Mouse (Mus musculus): ENCODE measurements around the gene Gins1. TPM values are rescaled to one million over a fixed set of nuclear protein-coding genes. Genes with fewer than 3 reads are reported as not detected.
"Not testable (repeated sequence)": the region's sequence is repeated elsewhere in the genome, so short reads cannot be mapped to it uniquely, and the experiment has no call there.

Gins1 gene
- polyA plus RNA-seq, 1 experiment from 2014 or later, result 25.4 TPM

DNA sequence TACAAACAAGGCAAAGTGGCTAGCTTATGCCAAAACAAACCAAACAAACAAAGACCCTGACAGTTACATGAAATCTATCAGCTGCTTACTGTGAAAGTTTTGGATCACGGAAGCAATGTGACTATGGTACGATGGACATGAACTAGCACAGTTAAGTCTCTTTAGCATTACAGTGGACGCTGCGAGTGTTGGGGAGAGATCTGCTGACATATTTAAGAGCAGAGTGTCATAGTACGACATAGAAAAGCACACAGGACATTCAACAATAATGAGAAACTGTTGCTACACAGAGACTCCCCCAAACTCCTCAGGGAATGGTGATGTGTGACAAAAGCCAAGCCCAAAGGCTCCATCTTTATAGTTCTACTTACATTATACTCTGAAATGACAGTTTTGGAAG, 38.8 kb downstream of the Gins1 start:
- no peaks in the 10 kb centered on the region for H3K36me3 ChIP-seq (ENCODE audit: control insufficient read depth, insufficient read depth, low read length)
- H3K4me3 ChIP-seq (replicated peaks; ENCODE audit: low read length), result no peak overlapping the region
- H3K4me2 ChIP-seq (ENCODE audit: low read depth, low read length), result no peak overlapping the region
- no peak for ATAC-seq (ENCODE audit: insufficient read depth, low FRiP score)
- no peaks in the 10 kb centered on the region for H3K27me3 ChIP-seq (ENCODE audit: control insufficient read depth, insufficient read depth, low read length)
- H3K9me3 ChIP-seq (replicated peaks; ENCODE audit: control insufficient read depth, low read length), result no peaks in the 10 kb centered on the region
- H3K27ac ChIP-seq (ENCODE audit: low read length), result no peak overlapping the region
- no peak overlapping the region for H3K9ac ChIP-seq (ENCODE audit: low read length)
- 92% methylated on average over 5 of the region's 5 CpGs for WGBS
- no peaks in the 10 kb centered on the region for H3K4me1 ChIP-seq (ENCODE audit: control insufficient read depth, insufficient read depth, low read length)

DNA sequence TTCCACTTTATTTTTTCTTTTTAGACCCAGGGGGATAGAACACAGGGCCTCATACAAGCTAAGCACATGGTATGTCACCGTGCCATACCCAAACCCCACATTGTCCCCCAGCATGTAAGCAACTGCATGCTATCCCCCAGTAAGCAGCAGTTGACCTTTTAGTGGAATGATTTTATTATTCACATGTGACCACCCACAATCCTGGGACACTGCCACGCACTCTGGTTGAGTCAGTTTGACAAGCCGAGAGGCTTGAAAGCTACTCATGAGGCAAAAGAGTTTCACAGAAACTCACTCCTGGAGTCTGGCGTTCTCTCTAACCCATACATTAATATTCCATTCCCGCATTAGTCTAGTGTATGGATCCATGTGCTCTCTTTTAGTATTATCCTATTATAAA, 42.1 kb downstream of the Gins1 start:
- not testable (repeated sequence) for H3K4me2 ChIP-seq (ENCODE audit: low read depth, low read length); H3K36me3 ChIP-seq (ENCODE audit: control insufficient read depth, insufficient read depth, low read length); H3K9me3 ChIP-seq (replicated peaks; ENCODE audit: control insufficient read depth, low read length); ATAC-seq (ENCODE audit: insufficient read depth, low FRiP score); H3K9ac ChIP-seq (ENCODE audit: low read length); H3K27me3 ChIP-seq (ENCODE audit: control insufficient read depth, insufficient read depth, low read length); H3K27ac ChIP-seq (ENCODE audit: low read length); H3K4me1 ChIP-seq (ENCODE audit: control insufficient read depth, insufficient read depth, low read length); H3K4me3 ChIP-seq (replicated peaks; ENCODE audit: low read length)
- WGBS, result 94% methylated on average over 5 of the region's 5 CpGs

DNA sequence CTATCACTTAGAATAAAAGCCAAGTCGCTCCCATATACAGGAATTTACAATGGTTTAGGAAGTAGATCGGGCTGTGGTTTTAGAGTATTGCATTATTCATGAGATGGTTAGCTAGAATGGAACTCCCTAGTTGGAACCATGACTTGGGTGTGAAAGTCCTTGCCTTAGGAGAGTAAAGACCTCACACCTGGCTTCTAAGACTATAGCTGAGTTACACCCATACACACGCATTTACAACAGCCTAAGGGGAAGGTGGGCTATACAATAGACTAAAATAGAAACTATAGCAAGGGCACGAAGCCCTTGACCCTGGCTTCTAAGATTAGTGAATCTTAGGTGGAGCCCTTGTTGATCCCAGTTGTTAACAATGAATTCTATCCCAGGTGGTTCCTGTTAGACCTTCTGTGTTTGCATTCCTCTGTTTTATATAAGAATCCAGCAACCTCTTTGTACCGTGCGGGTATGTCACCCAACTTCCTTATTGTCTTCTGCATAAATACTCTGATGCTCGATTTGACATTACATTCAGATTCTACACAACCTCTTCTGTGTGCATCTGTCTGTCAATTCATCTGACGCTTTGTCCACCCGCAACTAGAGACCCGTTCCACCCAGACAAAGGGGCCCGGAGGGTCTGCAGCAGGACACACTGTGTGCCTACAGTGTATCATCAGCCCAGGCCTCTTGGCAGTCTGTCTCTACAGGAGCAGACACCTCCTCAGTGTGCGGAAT, 42.8 kb downstream of the Gins1 start:
- ATAC-seq (ENCODE audit: insufficient read depth, low FRiP score); H3K27ac ChIP-seq (ENCODE audit: low read length); H3K4me2 ChIP-seq (ENCODE audit: low read depth, low read length); H3K4me3 ChIP-seq (replicated peaks; ENCODE audit: low read length); H3K9me3 ChIP-seq (replicated peaks; ENCODE audit: control insufficient read depth, low read length); H3K27me3 ChIP-seq (ENCODE audit: control insufficient read depth, insufficient read depth, low read length); H3K4me1 ChIP-seq (ENCODE audit: control insufficient read depth, insufficient read depth, low read length); H3K9ac ChIP-seq (ENCODE audit: low read length); H3K36me3 ChIP-seq (ENCODE audit: control insufficient read depth, insufficient read depth, low read length): not testable (repeated sequence)
- 87% methylated on average over 12 of the region's 12 CpGs for WGBS

DNA sequence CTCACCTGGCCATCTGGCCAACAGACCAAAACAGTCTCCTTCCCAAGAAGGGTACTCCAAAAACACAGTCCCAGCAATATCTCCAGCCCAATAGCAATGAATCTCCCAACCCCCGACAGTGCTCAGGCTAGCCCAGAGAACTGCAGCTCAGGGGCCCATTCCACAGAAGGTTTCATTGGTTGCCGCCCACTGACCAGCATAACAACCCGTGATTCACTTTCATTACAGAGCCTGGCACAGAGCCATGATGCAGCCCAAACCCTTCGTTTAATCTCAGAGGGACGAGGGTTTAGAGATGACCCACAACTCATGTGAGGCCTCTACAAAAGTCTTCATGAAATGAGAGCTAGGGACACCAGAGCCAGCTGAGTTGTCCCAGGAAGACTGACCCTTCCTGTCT, 43.6 kb downstream of the Gins1 start:
- Histone ChIP-seq H3K9me3 (replicated peaks; ENCODE audit: control insufficient read depth, low read length) (no peaks in the 10 kb centered on the region), H3K27me3 (ENCODE audit: control insufficient read depth, insufficient read depth, low read length) (no peaks in the 10 kb centered on the region), H3K36me3 (ENCODE audit: control insufficient read depth, insufficient read depth, low read length) (no peaks in the 10 kb centered on the region), H3K4me3 (replicated peaks; ENCODE audit: low read length) (no peak overlapping the region), H3K9ac (ENCODE audit: low read length) (no peak overlapping the region), H3K27ac (ENCODE audit: low read length) (no peak overlapping the region), H3K4me1 (ENCODE audit: control insufficient read depth, insufficient read depth, low read length) (no peaks in the 10 kb centered on the region), H3K4me2 (ENCODE audit: low read depth, low read length) (no peak overlapping the region)
- WGBS, result 73% methylated on average over 5 of the region's 5 CpGs
- no peak for ATAC-seq (ENCODE audit: insufficient read depth, low FRiP score)

DNA sequence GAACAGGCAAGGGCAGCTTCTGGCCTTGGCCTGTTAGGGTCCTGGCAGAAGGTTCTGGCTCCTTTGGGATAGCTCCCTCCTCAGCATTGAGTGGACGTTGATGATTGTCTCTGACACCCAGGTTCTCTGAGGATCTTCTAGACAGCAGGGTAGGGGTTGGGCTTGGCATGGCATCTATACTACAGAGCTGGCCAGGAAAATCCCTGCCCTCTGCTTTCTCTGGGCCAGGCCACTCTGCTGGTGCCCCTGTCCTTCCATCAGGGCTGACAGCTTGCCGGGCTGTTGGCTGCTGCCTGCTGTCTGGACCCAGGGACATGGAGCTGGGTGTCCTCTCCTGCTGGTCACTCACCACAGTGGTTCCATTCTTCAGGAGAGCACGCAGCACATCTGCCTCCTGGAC, 44.5 kb downstream of the Gins1 start:
- Histone ChIP-seq H3K27me3 (ENCODE audit: control insufficient read depth, insufficient read depth, low read length) (no peaks in the 10 kb centered on the region), H3K9me3 (replicated peaks; ENCODE audit: control insufficient read depth, low read length) (no peaks in the 10 kb centered on the region), H3K4me1 (ENCODE audit: control insufficient read depth, insufficient read depth, low read length) (no peaks in the 10 kb centered on the region), H3K36me3 (ENCODE audit: control insufficient read depth, insufficient read depth, low read length) (no peaks in the 10 kb centered on the region), H3K4me2 (ENCODE audit: low read depth, low read length) (no peak overlapping the region), H3K4me3 (replicated peaks; ENCODE audit: low read length) (no peak overlapping the region), H3K9ac (ENCODE audit: low read length) (no peak overlapping the region), H3K27ac (ENCODE audit: low read length) (no peak overlapping the region)
- no peak for ATAC-seq (ENCODE audit: insufficient read depth, low FRiP score)
- 93% methylated on average over 3 of the region's 3 CpGs for WGBS

DNA sequence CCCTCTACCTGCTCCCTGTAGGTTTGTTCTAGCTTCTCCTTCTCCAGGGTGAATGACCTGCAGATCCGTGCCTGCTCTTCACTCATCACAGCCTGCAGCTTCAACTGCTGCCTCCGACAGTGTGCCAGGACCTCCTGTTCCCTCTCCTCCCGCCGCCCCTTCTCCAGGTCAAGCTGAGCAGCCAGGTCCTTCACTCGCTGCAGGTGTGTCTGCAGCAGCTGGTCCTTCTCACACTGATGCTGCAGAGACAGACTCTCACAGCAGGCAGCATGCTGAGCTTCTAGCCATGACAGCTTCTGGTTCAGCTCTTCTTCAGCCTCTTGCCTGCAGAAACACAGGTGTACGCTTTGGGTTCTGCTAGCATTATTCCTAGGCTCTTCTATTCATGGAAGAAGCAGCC, 44.9 kb downstream of the Gins1 start:
- no peak for ATAC-seq (ENCODE audit: insufficient read depth, low FRiP score)
- no peak overlapping the region for H3K9ac ChIP-seq (ENCODE audit: low read length)
- no peaks in the 10 kb centered on the region for H3K27me3 ChIP-seq (ENCODE audit: control insufficient read depth, insufficient read depth, low read length)
- H3K4me2 ChIP-seq (ENCODE audit: low read depth, low read length), result no peak overlapping the region
- WGBS, result 87% methylated on average over 6 of the region's 6 CpGs
- H3K36me3 ChIP-seq (ENCODE audit: control insufficient read depth, insufficient read depth, low read length), result no peaks in the 10 kb centered on the region
- H3K4me1 ChIP-seq (ENCODE audit: control insufficient read depth, insufficient read depth, low read length), result no peaks in the 10 kb centered on the region
- H3K27ac ChIP-seq (ENCODE audit: low read length), result no peak overlapping the region
- no peaks in the 10 kb centered on the region for H3K9me3 ChIP-seq (replicated peaks; ENCODE audit: control insufficient read depth, low read length)
- no peak overlapping the region for H3K4me3 ChIP-seq (replicated peaks; ENCODE audit: low read length)

DNA sequence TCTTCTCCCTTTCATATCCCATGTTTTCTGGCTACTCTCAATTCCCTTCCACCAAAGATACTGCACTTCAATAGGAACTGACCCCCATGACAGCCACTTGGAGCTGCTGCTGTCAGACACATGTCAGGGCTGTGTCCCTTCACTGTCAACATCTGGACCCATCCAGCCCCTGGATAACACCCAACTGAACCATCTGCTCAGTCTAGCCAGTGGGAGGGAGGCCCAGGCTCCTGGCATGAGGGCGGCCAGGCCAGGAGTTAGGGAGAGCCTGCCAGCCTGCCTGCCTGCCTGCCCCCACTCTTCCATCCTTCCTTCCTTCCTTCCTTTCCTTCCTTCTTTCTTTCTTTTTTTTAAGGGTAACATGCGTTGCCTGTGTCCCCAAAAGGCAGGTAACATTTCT, 46.0 kb downstream of the Gins1 start:
- Histone ChIP-seq H3K9me3 (replicated peaks; ENCODE audit: control insufficient read depth, low read length) (no peaks in the 10 kb centered on the region), H3K4me3 (replicated peaks; ENCODE audit: low read length) (no peak overlapping the region), H3K4me2 (ENCODE audit: low read depth, low read length) (no peak overlapping the region), H3K9ac (ENCODE audit: low read length) (no peak overlapping the region), H3K36me3 (ENCODE audit: control insufficient read depth, insufficient read depth, low read length) (0 out of 2 replicates have a peak, but pooled peaks cover 3% of the 10 kb centered on the region), H3K27me3 (ENCODE audit: control insufficient read depth, insufficient read depth, low read length) (no peaks in the 10 kb centered on the region), H3K27ac (ENCODE audit: low read length) (no peak overlapping the region), H3K4me1 (ENCODE audit: control insufficient read depth, insufficient read depth, low read length) (no peaks in the 10 kb centered on the region)
- ATAC-seq (ENCODE audit: insufficient read depth, low FRiP score), result no peak
- WGBS, result 86% methylated on average over 2 of the region's 2 CpGs

DNA sequence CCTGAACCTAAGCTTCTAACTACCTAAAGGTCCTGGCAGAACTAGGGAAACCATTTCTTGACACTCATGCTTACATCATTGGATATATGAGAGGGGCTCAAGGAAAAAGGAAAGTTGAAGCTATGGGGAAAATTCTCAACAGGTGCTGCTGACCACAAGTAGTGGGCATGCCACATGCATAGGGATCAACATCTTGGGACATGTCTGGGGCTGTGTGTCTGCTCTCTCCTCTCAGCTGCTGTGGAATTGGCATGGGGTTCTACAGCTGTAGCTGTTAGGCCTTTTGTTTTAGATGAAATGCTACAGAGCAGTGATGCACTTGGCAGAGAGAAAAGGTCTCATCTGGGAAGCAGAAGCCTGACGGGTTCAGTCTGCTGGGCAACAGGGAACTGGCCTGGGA, 50.7 kb downstream of the Gins1 start:
- 74% methylated on average over 1 of the region's 1 CpGs for WGBS
- Histone ChIP-seq H3K27me3 (ENCODE audit: control insufficient read depth, insufficient read depth, low read length) (no peaks in the 10 kb centered on the region), H3K9ac (ENCODE audit: low read length) (no peak overlapping the region), H3K27ac (ENCODE audit: low read length) (no peak overlapping the region), H3K4me3 (replicated peaks; ENCODE audit: low read length) (no peak overlapping the region), H3K4me1 (ENCODE audit: control insufficient read depth, insufficient read depth, low read length) (no peaks in the 10 kb centered on the region), H3K4me2 (ENCODE audit: low read depth, low read length) (no peak overlapping the region), H3K36me3 (ENCODE audit: control insufficient read depth, insufficient read depth, low read length) (0 out of 2 replicates have a peak, but pooled peaks cover 3% of the 10 kb centered on the region), H3K9me3 (replicated peaks; ENCODE audit: control insufficient read depth, low read length) (no peaks in the 10 kb centered on the region)
- no peak for ATAC-seq (ENCODE audit: insufficient read depth, low FRiP score)

DNA sequence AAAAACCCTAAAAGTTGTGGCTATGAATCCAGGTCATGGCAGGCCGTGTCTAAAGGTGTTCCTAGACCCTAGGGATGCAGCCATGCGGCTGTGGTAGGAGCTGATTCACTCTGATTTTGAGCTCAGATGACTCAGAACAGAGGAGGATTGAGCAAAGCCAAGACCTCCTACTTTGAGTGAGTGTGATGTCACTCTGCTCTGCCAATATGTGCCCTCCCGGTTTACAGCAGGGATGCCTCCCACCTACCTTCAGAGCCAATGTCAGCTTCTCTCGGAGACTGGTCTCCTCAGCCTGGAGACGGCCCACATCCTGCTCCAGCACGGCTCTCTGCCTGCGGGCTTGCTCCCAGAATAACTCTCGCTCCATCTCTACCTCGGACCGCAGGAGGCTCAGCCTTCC, 54.3 kb downstream of the Gins1 start:
- Histone ChIP-seq H3K4me2 (ENCODE audit: low read depth, low read length) (no peak overlapping the region), H3K27ac (ENCODE audit: low read length) (no peak overlapping the region), H3K36me3 (ENCODE audit: control insufficient read depth, insufficient read depth, low read length) (0 out of 2 replicates have a peak, but pooled peaks cover 3% of the 10 kb centered on the region), H3K9me3 (replicated peaks; ENCODE audit: control insufficient read depth, low read length) (no peaks in the 10 kb centered on the region), H3K4me1 (ENCODE audit: control insufficient read depth, insufficient read depth, low read length) (no peaks in the 10 kb centered on the region), H3K9ac (ENCODE audit: low read length) (no peak overlapping the region), H3K27me3 (ENCODE audit: control insufficient read depth, insufficient read depth, low read length) (no peaks in the 10 kb centered on the region), H3K4me3 (replicated peaks; ENCODE audit: low read length) (no peak overlapping the region)
- ATAC-seq (ENCODE audit: insufficient read depth, low FRiP score), result no peak
- 91% methylated on average over 10 of the region's 10 CpGs for WGBS
